Mouse (Mus musculus): ENCODE results near the gene Arhgap24.

DNA sequence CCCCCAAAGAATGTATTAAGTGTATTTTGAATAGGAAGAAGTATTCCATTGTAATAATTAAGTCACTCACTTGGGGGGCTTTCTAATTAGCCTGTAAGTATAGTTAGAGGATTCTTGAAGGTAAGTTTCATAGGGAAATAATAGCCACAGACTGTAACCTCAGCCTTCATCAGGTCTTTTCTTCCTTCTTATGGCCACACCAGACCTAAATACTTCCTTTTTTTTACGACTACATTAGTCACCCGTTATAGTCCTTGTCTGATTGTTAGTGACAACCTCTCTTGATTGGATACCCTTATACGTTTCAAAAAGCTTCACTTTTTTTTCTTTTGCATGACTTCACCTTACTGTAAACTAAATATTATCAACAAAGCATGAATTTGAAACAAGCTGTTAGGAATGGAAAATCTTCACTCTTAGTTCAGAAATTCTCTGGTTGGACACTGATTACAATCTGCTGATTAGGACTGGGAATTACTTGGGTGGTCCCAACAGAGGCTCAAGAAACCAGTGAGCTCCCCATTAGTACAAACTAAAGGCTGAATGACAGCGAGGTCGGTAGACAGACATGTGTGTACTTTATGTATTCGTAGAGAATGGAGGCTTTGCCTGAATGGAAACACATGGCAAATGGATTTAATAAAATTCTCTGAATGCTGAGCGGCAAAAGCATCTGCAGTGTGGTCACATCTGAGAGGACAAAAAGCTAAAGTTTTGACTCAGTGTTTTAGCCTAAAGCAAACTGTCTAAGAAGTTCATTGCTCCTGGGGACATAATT lies 158.8 kb downstream of the Arhgap24 start:
- TF ChIP-seq GATA1 (IDR thresholded peaks at IDR 0.05; ENCODE audit: low read length) (no peak), TAL1 (IDR thresholded peaks at IDR 0.05; ENCODE audit: low read length) (no peak)

Data from erythroblast, embryonic 14.5 days (primary cell).